ENCODE assay signal across 9 mouse cellular contexts in genomic region chr11:84797627-84798353, GRCm38 (mm10). TPM values are rescaled to one million over a fixed set of nuclear protein-coding genes. Genes with fewer than 3 reads are reported as not detected.
DNase-seq lines count a peak whose midpoint lies in the region; ATAC-seq and TF ChIP-seq lines count a peak whose summit lies in the region.
"Had no signal": no experiment of that assay in that cellular context is flagged by ENCODE, and none has a peak within 500 bp of the region (broad histone marks: within the 10 kb centered on the region; RNA-seq: fewer than 3 reads in every experiment).

No protein-coding gene starts in this region.

- no peak overlapping the region for H3K4me2 ChIP-seq in embryonic facial prominence, embryonic 14.5 days (ENCODE audit: low read depth, low read length)

- no peaks in the 10 kb centered on the region for H3K4me1 ChIP-seq in embryonic facial prominence, embryonic 14.5 days (ENCODE audit: control insufficient read depth, insufficient read depth, low read length)
- peaks cover 23% of the 10 kb centered on the region for H3K4me1 ChIP-seq in hindbrain, embryonic 10.5 days (replicated peaks)
- no peaks in the 10 kb centered on the region for H3K4me1 ChIP-seq in spleen, adult 2 months (ENCODE audit: control insufficient read depth, insufficient read depth, insufficient read length)

- no peaks in the 10 kb centered on the region for H3K36me3 ChIP-seq in embryonic facial prominence, embryonic 14.5 days (ENCODE audit: control insufficient read depth, insufficient read depth, low read length)
- H3K36me3 ChIP-seq in hindbrain, embryonic 10.5 days, result no peaks in the 10 kb centered on the region
- no peaks in the 10 kb centered on the region for H3K36me3 ChIP-seq in spleen, adult 2 months (ENCODE audit: control insufficient read depth, insufficient read depth, low read length)

- H3K9me3 ChIP-seq in embryonic facial prominence, embryonic 14.5 days (ENCODE audit: control insufficient read depth, low read length), result no peaks in the 10 kb centered on the region
- 0 out of 2 replicates have a peak, but pooled peaks cover 5% of the 10 kb centered on the region for H3K9me3 ChIP-seq in hindbrain, embryonic 10.5 days

- H3K27me3 ChIP-seq in embryonic facial prominence, embryonic 14.5 days (replicated peaks; ENCODE audit: control insufficient read depth, insufficient read depth, low read length), result no peaks in the 10 kb centered on the region
- H3K27me3 ChIP-seq in hindbrain, embryonic 10.5 days (ENCODE audit: insufficient read depth, poor library complexity, severe bottlenecking), result peaks cover 35% of the 10 kb centered on the region
- H3K27me3 ChIP-seq in spleen, adult 2 months (ENCODE audit: control insufficient read depth, insufficient read depth, low read length), result no peaks in the 10 kb centered on the region

- WGBS in embryonic facial prominence, embryonic 14.5 days, result 20% methylated on average over 21 of the region's 21 CpGs
- WGBS in hindbrain, embryonic 10.5 days, result 21% methylated on average over 21 of the region's 21 CpGs
- 27% methylated on average over 21 of the region's 21 CpGs for WGBS in spleen, adult 2 months

- TF ChIP-seq POLR2A in spleen, adult 2 months (IDR thresholded peaks at IDR 0.05; ENCODE audit: low read depth, low read length), result no peak

- H3K27ac ChIP-seq in embryonic facial prominence, embryonic 14.5 days (replicated peaks; ENCODE audit: low read depth, low read length), result no peak overlapping the region
- H3K27ac ChIP-seq in hindbrain, embryonic 10.5 days, result no peak overlapping the region
- H3K27ac ChIP-seq in spleen, adult 2 months (ENCODE audit: insufficient read depth, low read length), result no peak overlapping the region

- H3K9ac ChIP-seq in embryonic facial prominence, embryonic 14.5 days (ENCODE audit: low read depth, low read length), result no peak overlapping the region

- peak; percentile 72 for DNase-seq in gastrocnemius, adult 18-20 months (ENCODE audit: low spot score)
- no peak for DNase-seq in gastrocnemius, adult 8-10 months (ENCODE audit: low spot score in 2 of 2)
- peak; percentile 70 to 75 for DNase-seq in adrenal gland, postnatal 36 days
- DNase-seq in embryonic facial prominence, embryonic 14.5 days (ENCODE audit: low spot score), result peak; percentile 81
- DNase-seq in hindbrain, embryonic 10.5 days (ENCODE audit: low spot score), result peak; percentile 87
- DNase-seq in layer of hippocampus, postnatal 36 days, result peak; percentile 56 to 60
- peak; percentile 88 for DNase-seq in mesoderm, embryonic 11.5 days (ENCODE audit: low read depth, low spot score)
- peak; percentile 32 to 51 for DNase-seq in spleen, adult 2 months (ENCODE audit: low read depth in 1 of 2, low spot score in 2 of 2)

- peak; percentile 50; the same call in 1 of the 2 replicates for ATAC-seq in embryonic facial prominence, embryonic 14.5 days (ENCODE audit: low read depth)

- H3K4me3 ChIP-seq in embryonic facial prominence, embryonic 14.5 days (ENCODE audit: low read depth, low read length), result no peak overlapping the region
- no peak overlapping the region for H3K4me3 ChIP-seq in hindbrain, embryonic 10.5 days
- H3K4me3 ChIP-seq in spleen, adult 2 months (ENCODE audit: extremely low read depth, insufficient read depth, insufficient read length), result no peak overlapping the region
- H3K4me3 ChIP-seq: megakaryocyte, embryonic 14.5 days had no signal

- peak; percentile 86; the same call in 1 of the 2 replicates for TF ChIP-seq CTCF in spleen, adult 2 months (IDR thresholded peaks at IDR 0.05; ENCODE audit: extremely low read depth, insufficient read depth, insufficient read length, insufficient replicate concordance)

RNA-seq across cellular contexts. Expression of gene Mrm1, which starts 21.5 kb away (rescaled TPM):
- total RNA-seq in gastrocnemius, adult 18-20 months (2021), result 1 to 10 TPM; 4.7 to 6.2 TPM
- total RNA-seq in gastrocnemius, adult 8-10 months (2022), result 10 to 100 TPM in 1 of 4 experiments, 1 to 10 TPM in 3; 4.5 to 11.4 (median 8.4) TPM
- total RNA-seq in adrenal gland, postnatal 36 days (2021), result 10 to 100 TPM; 14.7 to 22.1 TPM
- 7.9 and 12.0 TPM in 2 replicates for polyA plus RNA-seq in embryonic facial prominence, embryonic 14.5 days (2014; fragmentation: Nextera tagmentation; extraction: Ambion mirVana)
- polyA plus RNA-seq in hindbrain, embryonic 10.5 days (2016; fragmentation: Nextera tagmentation; extraction: Ambion mirVana), result 12.2 and 13.9 TPM in 2 replicates
- 10 to 100 TPM in 1 of 2 experiments, 1 to 10 TPM in 1; 7.9 to 13.3 TPM for total RNA-seq in layer of hippocampus, postnatal 36 days (2021)
- 18.9 and 19.4 TPM in 2 replicates for polyA plus RNA-seq in spleen, adult 2 months (2012; rRNA removed)

RNA-seq across cellular contexts. Expression of gene Dhrs11, which starts 31.0 kb away (rescaled TPM):
- 10 to 100 TPM; 25.5 to 31.0 TPM for total RNA-seq in gastrocnemius, adult 18-20 months (2021)
- total RNA-seq in gastrocnemius, adult 8-10 months (2022), result 10 to 100 TPM; 21.8 to 33.6 (median 26.3) TPM
- 10 to 100 TPM; 36.4 to 45.0 TPM for total RNA-seq in adrenal gland, postnatal 36 days (2021)
- polyA plus RNA-seq in embryonic facial prominence, embryonic 14.5 days (2014; fragmentation: Nextera tagmentation; extraction: Ambion mirVana), result 13.7 and 15.7 TPM in 2 replicates
- polyA plus RNA-seq in hindbrain, embryonic 10.5 days (2016; fragmentation: Nextera tagmentation; extraction: Ambion mirVana), result 13.1 and 15.1 TPM in 2 replicates
- total RNA-seq in layer of hippocampus, postnatal 36 days (2021), result 1 to 10 TPM; 5.3 to 7.6 TPM
- 88.9 and 126 TPM in 2 replicates for polyA plus RNA-seq in spleen, adult 2 months (2012; rRNA removed)

Comparison
In these comparisons a context has a peak if more than half of its experiments do, and no peak if none do; other contexts are left out.
1. DNase-seq: peak in gastrocnemius, adult 18-20 months (single experiment), adrenal gland, postnatal 36 days (2 of 2), embryonic facial prominence, embryonic 14.5 days (single experiment), hindbrain, embryonic 10.5 days (single experiment), layer of hippocampus, postnatal 36 days (2 of 2), mesoderm, embryonic 11.5 days (single experiment) and spleen, adult 2 months (2 of 2); none in gastrocnemius, adult 8-10 months (0 of 2).